Mouse (Mus musculus): Measurements from ENCODE around the gene Adamts12.

- TF ChIP-seq CTCF (IDR thresholded peaks at IDR 0.05; ENCODE audit: extremely low read depth, insufficient read depth, insufficient read length, insufficient replicate concordance): no peak
- TF ChIP-seq POLR2A (IDR thresholded peaks at IDR 0.05; ENCODE audit: low read depth, low read length): no peak
Observed at GRCm38 (mm10) chr15:11114631-11115197, 50.1 kb downstream of the Adamts12 start.

Data from spleen, adult 2 months (tissue).